ENCODE assay signal across 27 mouse cellular contexts in the genomic region with DNA sequence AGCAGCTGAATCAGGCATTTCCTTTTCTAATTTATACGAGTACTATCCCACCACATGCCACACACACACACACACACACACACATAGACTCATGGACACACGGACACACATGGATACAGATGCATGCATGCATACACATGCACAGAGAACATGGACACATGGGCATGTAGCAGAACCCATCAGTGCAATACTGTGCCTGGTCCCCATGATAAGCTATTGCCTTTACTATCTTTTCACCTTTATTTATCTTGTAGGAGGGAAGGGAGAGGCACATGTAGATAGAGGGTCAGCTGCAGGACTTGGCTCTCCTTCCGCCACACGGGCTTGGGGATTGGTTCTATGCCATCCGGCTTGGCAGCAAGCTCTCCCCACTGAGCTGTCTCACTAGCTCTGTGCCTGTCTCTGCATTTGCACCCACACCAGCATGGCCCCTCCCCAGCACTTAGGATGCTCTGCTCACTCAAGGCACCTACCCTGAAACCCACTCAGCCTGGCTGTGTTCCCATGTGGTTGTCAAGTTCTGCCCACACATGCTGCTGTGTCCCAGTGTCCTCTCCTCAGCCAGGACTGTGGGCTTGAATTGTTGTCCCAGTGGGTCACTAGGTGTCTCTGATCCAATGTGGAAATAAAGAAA. TPM values are rescaled to one million over a fixed set of nuclear protein-coding genes. Genes with fewer than 3 reads are reported as not detected.
DNase-seq lines count a peak whose midpoint lies in the region; ATAC-seq and TF ChIP-seq lines count a peak whose summit lies in the region.
"Had no signal": no experiment of that assay in that cellular context is flagged by ENCODE, and none has a peak within 500 bp of the region (broad histone marks: within the 10 kb centered on the region; RNA-seq: fewer than 3 reads in every experiment).

No protein-coding gene starts in this region.

- H3K4me2 ChIP-seq in liver, embryonic 14.5 days (ENCODE audit: low read depth): no peak overlapping the region
- H3K4me2 ChIP-seq in liver, embryonic 11.5 days: no peak overlapping the region
- H3K4me2 ChIP-seq in kidney, embryonic 15.5 days: no peak overlapping the region
- H3K4me2 ChIP-seq: forebrain, embryonic 12.5 days; heart, embryonic 12.5 days; hindbrain, embryonic 14.5 days; midbrain, embryonic 13.5 days; neural tube, embryonic 12.5 days had no signal

- H3K4me1 ChIP-seq in liver, embryonic 14.5 days (replicated peaks; ENCODE audit: control insufficient read depth in 2 of 2, insufficient read depth in 2 of 2, low read length in 1 of 2): peaks cover 2 to 9% of the 10 kb centered on the region in 2 experiments; a peak in 2 of 4 replicates
- no peaks in the 10 kb centered on the region for H3K4me1 ChIP-seq in liver, embryonic 11.5 days (replicated peaks; ENCODE audit: control insufficient read depth, insufficient read depth, low read length)
- H3K4me1 ChIP-seq in kidney, embryonic 15.5 days: no peaks in the 10 kb centered on the region
- H3K4me1 ChIP-seq: forebrain, embryonic 12.5 days; heart, embryonic 12.5 days; midbrain, embryonic 13.5 days; neural tube, embryonic 12.5 days had no signal

- DNase-seq in frontal cortex, postnatal 10 days (ENCODE audit: low spot score in 2 of 2): no peak
- DNase-seq in liver, embryonic 14.5 days (ENCODE audit: low read depth in 3 of 3, low spot score in 3 of 3): no peak
- DNase-seq in liver, embryonic 11.5 days (ENCODE audit: low spot score): no peak
- no peak for DNase-seq in embryo, embryonic 10 days (ENCODE audit: low spot score)
- DNase-seq: adrenal gland, postnatal 25 days; cerebellum, adult 11-12 months; gastrocnemius, postnatal 10 days; heart, postnatal 10 days; kidney, adult 18-20 months; kidney, postnatal 10 days; layer of hippocampus, postnatal 36 days; lung, adult 18-20 months; lung, postnatal 10 days; thymus, postnatal 25 days had no signal

- no peak for TF ChIP-seq EP300 in liver, embryonic 14.5 days (IDR thresholded peaks at IDR 0.05; ENCODE audit: low read depth)

- ATAC-seq in frontal cortex, adult (ENCODE audit: low TSS enrichment): peak; percentile 77
- ATAC-seq in liver, embryonic 14.5 days (ENCODE audit: insufficient read depth): peak; percentile 31; the same call in 1 of the 2 replicates
- ATAC-seq in liver, embryonic 11.5 days (replicated peaks; ENCODE audit: low FRiP score): no peak
- peak; percentile 37; the same call in 1 of the 2 replicates for ATAC-seq in erythroid progenitor cell, adult 5-6 weeks (replicated peaks; ENCODE audit: low FRiP score, poor library complexity, severe bottlenecking)
- ATAC-seq in megakaryocyte-erythroid progenitor cell, adult 5-6 weeks (replicated peaks; ENCODE audit: low FRiP score, low TSS enrichment, poor library complexity, severe bottlenecking): peak; percentile 45
- ATAC-seq in kidney, embryonic 15.5 days (replicated peaks; ENCODE audit: low FRiP score): no peak
- ATAC-seq: inflammation-experienced regulatory T-cells, adult 6 months; midbrain, embryonic 13.5 days had no signal

- TF ChIP-seq CTCF in liver, embryonic 14.5 days (IDR thresholded peaks at IDR 0.05; ENCODE audit: low read depth): no peak

- H3K36me3 ChIP-seq in liver, embryonic 14.5 days (replicated peaks; ENCODE audit: control insufficient read depth, insufficient read depth, low read depth): no peaks in the 10 kb centered on the region
- H3K36me3 ChIP-seq in liver, embryonic 11.5 days (ENCODE audit: control insufficient read depth, insufficient read depth, low read length): no peaks in the 10 kb centered on the region
- H3K36me3 ChIP-seq in kidney, embryonic 15.5 days: no peaks in the 10 kb centered on the region
- H3K36me3 ChIP-seq: heart, embryonic 12.5 days had no signal

- H3K27ac ChIP-seq in liver, embryonic 14.5 days: no peak overlapping the region
- no peak overlapping the region for H3K27ac ChIP-seq in liver, embryonic 11.5 days (ENCODE audit: low read depth, low read length)
- H3K27ac ChIP-seq in kidney, embryonic 15.5 days: no peak overlapping the region
- H3K27ac ChIP-seq: forebrain, embryonic 12.5 days; hindbrain, embryonic 14.5 days; layer of hippocampus, adult 2 months; midbrain, embryonic 13.5 days; neural tube, embryonic 12.5 days had no signal

- no peaks in the 10 kb centered on the region for H3K9me3 ChIP-seq in liver, embryonic 14.5 days (ENCODE audit: control insufficient read depth, low read length)
- no peaks in the 10 kb centered on the region for H3K9me3 ChIP-seq in liver, embryonic 11.5 days (ENCODE audit: control insufficient read depth, low read length)
- no peaks in the 10 kb centered on the region for H3K9me3 ChIP-seq in kidney, embryonic 15.5 days (replicated peaks)
- H3K9me3 ChIP-seq: forebrain, embryonic 12.5 days; midbrain, embryonic 13.5 days; neural tube, embryonic 12.5 days had no signal

- no peak overlapping the region for H3K4me3 ChIP-seq in liver, embryonic 14.5 days (ENCODE audit: insufficient read depth in 1 of 2, low read depth in 2 of 2, low read length in 2 of 2)
- H3K4me3 ChIP-seq in liver, embryonic 11.5 days (ENCODE audit: low read depth, low read length): no peak overlapping the region
- no peak overlapping the region for H3K4me3 ChIP-seq in kidney, embryonic 15.5 days (replicated peaks)
- H3K4me3 ChIP-seq: forebrain, embryonic 12.5 days; heart, embryonic 12.5 days; layer of hippocampus, adult 2 months; midbrain, embryonic 13.5 days; neural tube, embryonic 12.5 days had no signal

- WGBS in liver, embryonic 14.5 days (ENCODE audit: insufficient replicate concordance): 58% methylated on average over 5 of the region's 5 CpGs
- 68% methylated on average over 5 of the region's 5 CpGs for WGBS in liver, embryonic 11.5 days
- WGBS in kidney, embryonic 15.5 days: 85% methylated on average over 5 of the region's 5 CpGs

- H3K9ac ChIP-seq in liver, embryonic 14.5 days (replicated peaks): no peak overlapping the region
- no peak overlapping the region for H3K9ac ChIP-seq in liver, embryonic 11.5 days (ENCODE audit: low read depth, low read length)
- H3K9ac ChIP-seq in kidney, embryonic 15.5 days: no peak overlapping the region
- H3K9ac ChIP-seq: forebrain, embryonic 12.5 days; heart, embryonic 12.5 days; hindbrain, embryonic 14.5 days; midbrain, embryonic 13.5 days had no signal

- no peaks in the 10 kb centered on the region for H3K27me3 ChIP-seq in liver, embryonic 14.5 days (ENCODE audit: control insufficient read depth, insufficient read depth, low read length)
- H3K27me3 ChIP-seq in liver, embryonic 11.5 days (replicated peaks; ENCODE audit: control insufficient read depth, insufficient read depth, low read length): no peaks in the 10 kb centered on the region
- H3K27me3 ChIP-seq in kidney, embryonic 15.5 days: no peaks in the 10 kb centered on the region
- H3K27me3 ChIP-seq: forebrain, embryonic 12.5 days; midbrain, embryonic 13.5 days; neural tube, embryonic 12.5 days had no signal

RNA-seq across cellular contexts. Expression of gene Cilp2, which starts 24.0 kb away (rescaled TPM):
- polyA plus RNA-seq in liver, embryonic 14.5 days (2012; rRNA removed): 0.03 and 0.04 TPM in 2 replicates
- 0.03 TPM in 1 of 2 replicates, not detected in the other for polyA plus RNA-seq in liver, embryonic 14.5 days (2014; fragmentation: Nextera tagmentation; extraction: Ambion mirVana)
- 0.48 and 0.56 TPM in 2 replicates for polyA plus RNA-seq in liver, embryonic 11.5 days (2014; fragmentation: Nextera tagmentation; extraction: Ambion mirVana)
- total RNA-seq in erythroid progenitor cell, adult 5-6 weeks (2015; ENCODE audit: low replicate concordance): not detected in 2 replicates
- not detected in 2 replicates for total RNA-seq in erythroid progenitor cell, adult 5-6 weeks (2017; ENCODE audit: low replicate concordance)
- not detected in 2 replicates for total RNA-seq in megakaryocyte-erythroid progenitor cell, adult 5-6 weeks (2014; fragmentation: Nextera tagmentation)
- not detected in 2 replicates for total RNA-seq in megakaryocyte-erythroid progenitor cell, adult 5-6 weeks (2017)
- polyA plus RNA-seq in kidney, embryonic 15.5 days (2015; fragmentation: Nextera tagmentation; extraction: Ambion mirVana): 0.88 and 0.98 TPM in 2 replicates
- total RNA-seq: adrenal gland, postnatal 25 days; granulocyte monocyte progenitor cell, adult 5-6 weeks; megakaryocyte, adult 5-6 weeks had no signal
- polyA plus RNA-seq: inflammation-experienced regulatory T-cells, adult 6 months had no signal

RNA-seq across cellular contexts. Expression of gene Pbx4, which starts 31.2 kb away (rescaled TPM):
- polyA plus RNA-seq in liver, embryonic 14.5 days (2012; rRNA removed): 2.0 and 2.5 TPM in 2 replicates
- polyA plus RNA-seq in liver, embryonic 14.5 days (2014; fragmentation: Nextera tagmentation; extraction: Ambion mirVana): 1.7 and 3.7 TPM in 2 replicates
- 5.6 and 6.3 TPM in 2 replicates for polyA plus RNA-seq in liver, embryonic 11.5 days (2014; fragmentation: Nextera tagmentation; extraction: Ambion mirVana)
- 4.2 TPM in 1 of 2 replicates, not detected in the other for total RNA-seq in erythroid progenitor cell, adult 5-6 weeks (2015; ENCODE audit: low replicate concordance)
- total RNA-seq in erythroid progenitor cell, adult 5-6 weeks (2017; ENCODE audit: low replicate concordance): 2.1 and 8.2 TPM in 2 replicates
- total RNA-seq in megakaryocyte-erythroid progenitor cell, adult 5-6 weeks (2014; fragmentation: Nextera tagmentation): 65.9 and 72.8 TPM in 2 replicates
- 20.7 and 33.7 TPM in 2 replicates for total RNA-seq in megakaryocyte-erythroid progenitor cell, adult 5-6 weeks (2017)
- 8.3 and 8.9 TPM in 2 replicates for polyA plus RNA-seq in kidney, embryonic 15.5 days (2015; fragmentation: Nextera tagmentation; extraction: Ambion mirVana)

RNA-seq across cellular contexts. Expression of gene Tssk6, which starts 38.5 kb away (rescaled TPM):
- polyA plus RNA-seq in liver, embryonic 14.5 days (2012; rRNA removed): 0.41 and 0.50 TPM in 2 replicates
- 1.7 and 1.9 TPM in 2 replicates for polyA plus RNA-seq in liver, embryonic 14.5 days (2014; fragmentation: Nextera tagmentation; extraction: Ambion mirVana)
- 4.5 and 5.2 TPM in 2 replicates for polyA plus RNA-seq in liver, embryonic 11.5 days (2014; fragmentation: Nextera tagmentation; extraction: Ambion mirVana)
- not detected in 2 replicates for total RNA-seq in erythroid progenitor cell, adult 5-6 weeks (2015; ENCODE audit: low replicate concordance)
- total RNA-seq in erythroid progenitor cell, adult 5-6 weeks (2017; ENCODE audit: low replicate concordance): not detected in 2 replicates
- total RNA-seq in megakaryocyte-erythroid progenitor cell, adult 5-6 weeks (2014; fragmentation: Nextera tagmentation): 1.4 TPM in 1 of 2 replicates, not detected in the other
- total RNA-seq in megakaryocyte-erythroid progenitor cell, adult 5-6 weeks (2017): 0.15 TPM in 1 of 2 replicates, not detected in the other
- polyA plus RNA-seq in kidney, embryonic 15.5 days (2015; fragmentation: Nextera tagmentation; extraction: Ambion mirVana): 3.4 and 4.6 TPM in 2 replicates

RNA-seq across cellular contexts. Expression of gene Ndufa13, which starts 38.9 kb away (rescaled TPM):
- 26.2 and 44.8 TPM in 2 replicates for polyA plus RNA-seq in liver, embryonic 14.5 days (2012; rRNA removed)
- 109 and 113 TPM in 2 replicates for polyA plus RNA-seq in liver, embryonic 14.5 days (2014; fragmentation: Nextera tagmentation; extraction: Ambion mirVana)
- polyA plus RNA-seq in liver, embryonic 11.5 days (2014; fragmentation: Nextera tagmentation; extraction: Ambion mirVana): 145 and 159 TPM in 2 replicates
- 20.5 and 29.6 TPM in 2 replicates for total RNA-seq in erythroid progenitor cell, adult 5-6 weeks (2015; ENCODE audit: low replicate concordance)
- total RNA-seq in erythroid progenitor cell, adult 5-6 weeks (2017; ENCODE audit: low replicate concordance): 29.0 and 40.8 TPM in 2 replicates
- 110 and 122 TPM in 2 replicates for total RNA-seq in megakaryocyte-erythroid progenitor cell, adult 5-6 weeks (2014; fragmentation: Nextera tagmentation)
- 91.6 and 99.6 TPM in 2 replicates for total RNA-seq in megakaryocyte-erythroid progenitor cell, adult 5-6 weeks (2017)
- polyA plus RNA-seq in kidney, embryonic 15.5 days (2015; fragmentation: Nextera tagmentation; extraction: Ambion mirVana): 205 and 210 TPM in 2 replicates

RNA-seq across cellular contexts. Expression of gene Yjefn3, which starts 39.0 kb away (rescaled TPM):
- polyA plus RNA-seq in liver, embryonic 14.5 days (2012; rRNA removed): 0.30 and 0.36 TPM in 2 replicates
- polyA plus RNA-seq in liver, embryonic 14.5 days (2014; fragmentation: Nextera tagmentation; extraction: Ambion mirVana): 0.77 and 0.79 TPM in 2 replicates
- 1.7 and 1.9 TPM in 2 replicates for polyA plus RNA-seq in liver, embryonic 11.5 days (2014; fragmentation: Nextera tagmentation; extraction: Ambion mirVana)
- total RNA-seq in erythroid progenitor cell, adult 5-6 weeks (2015; ENCODE audit: low replicate concordance): not detected in 2 replicates
- not detected in 2 replicates for total RNA-seq in erythroid progenitor cell, adult 5-6 weeks (2017; ENCODE audit: low replicate concordance)
- total RNA-seq in megakaryocyte-erythroid progenitor cell, adult 5-6 weeks (2014; fragmentation: Nextera tagmentation): not detected in 2 replicates
- not detected in 2 replicates for total RNA-seq in megakaryocyte-erythroid progenitor cell, adult 5-6 weeks (2017)
- polyA plus RNA-seq in kidney, embryonic 15.5 days (2015; fragmentation: Nextera tagmentation; extraction: Ambion mirVana): 4.5 and 5.2 TPM in 2 replicates
- total RNA-seq: granulocyte monocyte progenitor cell, adult 5-6 weeks; megakaryocyte, adult 5-6 weeks had no signal

Comparison
In these comparisons a context has a peak if more than half of its experiments do, and no peak if none do; other contexts are left out.
1. ATAC-seq: peak in frontal cortex, adult (single experiment), liver, embryonic 14.5 days (single experiment), erythroid progenitor cell, adult 5-6 weeks (single experiment) and megakaryocyte-erythroid progenitor cell, adult 5-6 weeks (single experiment); none in liver, embryonic 11.5 days (single experiment) and kidney, embryonic 15.5 days (single experiment).